Mouse (Mus musculus) E14TG2a.4 (cell line): ENCODE measurements around the gene Fam189a2.
A peak's percentile ranks its signal among the peaks of the same experiment; 100 is the strongest.

ENCODE experiments used
- H3K27me3 ChIP-seq: 2 replicates; pipeline ENCODE4 v1.6.1; 2014; ENCODE audit warnings: low read length, control low read depth; ENCODE audit not compliant: insufficient read depth
- H3K36me3 ChIP-seq: 2 replicates; pipeline ENCODE4 v1.6.1; 2014; ENCODE audit warnings: low read length, control low read depth; ENCODE audit not compliant: insufficient read depth
- H3K4me1 ChIP-seq: replicated peaks from 2 replicates; pipeline ENCODE4 v1.6.1; 2014; ENCODE audit warnings: low read depth, low read length, control low read depth
- H3K4me3 ChIP-seq: replicated peaks from 2 replicates; pipeline ENCODE4 v1.5.1; 2014; ENCODE audit warnings: mild to moderate bottlenecking, low read length
- H3K9me3 ChIP-seq: 2 replicates; pipeline ENCODE4 v1.6.1; 2014; ENCODE audit warnings: low read length, control low read depth
- CTCF ChIP-seq: conservative IDR thresholded peaks from 2 replicates; pipeline ENCODE4 v1.5.1; 2014; ENCODE audit warnings: low read length
- NANOG ChIP-seq: IDR thresholded peaks from 2 replicates; pipeline ENCODE4 v1.6.1; 2014; ENCODE audit warnings: borderline replicate concordance, low read length, mixed read lengths
- POU5F1 ChIP-seq: IDR thresholded peaks from 2 replicates; pipeline ENCODE4 v1.6.1; 2014; ENCODE audit warnings: low read length, borderline replicate concordance

The Fam189a2 gene

DNA sequence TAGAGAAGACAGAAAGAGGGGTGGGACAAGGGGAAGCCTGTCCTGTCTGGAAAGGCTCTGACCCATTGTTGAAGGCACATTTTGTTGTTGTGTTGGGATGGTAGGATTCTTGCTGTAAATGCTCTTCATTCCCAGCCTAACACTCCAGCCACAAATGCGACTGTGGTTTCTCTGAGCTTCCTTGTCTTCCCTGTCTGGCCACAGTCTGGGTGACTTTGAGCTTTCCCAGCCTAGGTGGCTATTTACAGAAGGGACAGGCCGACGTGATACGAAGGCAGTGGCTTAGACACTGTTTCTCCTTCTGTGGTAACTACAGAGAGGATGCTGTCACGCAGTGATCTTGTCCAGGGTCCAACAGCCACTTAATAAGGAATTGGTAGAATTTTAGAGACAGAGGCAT is 27.2 kb upstream of the Fam189a2 start:
- peaks cover 18% of the 10 kb centered on the region for H3K27me3 ChIP-seq
- no peaks in the 10 kb centered on the region for H3K4me1 ChIP-seq
- TF ChIP-seq POU5F1, result no peak
- no peak for TF ChIP-seq NANOG
- no peak overlapping the region for H3K4me3 ChIP-seq
- H3K9me3 ChIP-seq, result peaks cover 5% of the 10 kb centered on the region
- no peaks in the 10 kb centered on the region for H3K36me3 ChIP-seq

DNA sequence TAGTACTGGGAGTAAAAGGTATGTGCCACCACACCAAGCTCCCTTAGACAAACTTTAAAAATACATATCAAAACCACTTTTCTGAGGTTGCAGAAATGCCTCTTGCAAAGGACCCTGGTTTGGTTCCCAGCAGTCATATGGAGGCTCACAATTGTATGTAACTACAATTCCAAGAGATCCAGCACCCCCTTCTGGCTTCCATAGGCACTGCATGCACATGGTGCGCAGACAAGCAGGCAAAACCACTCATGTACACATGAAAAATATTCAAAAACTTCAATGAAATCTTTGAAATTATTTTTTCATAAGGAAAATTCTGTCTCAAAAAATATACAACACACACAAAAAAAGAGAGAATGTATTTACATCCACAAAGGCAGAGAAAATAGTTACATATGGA is 26.1 kb upstream of the Fam189a2 start:
- H3K4me3 ChIP-seq, result no peak overlapping the region
- TF ChIP-seq CTCF (peak; percentile 50), POU5F1 (no peak)
- no peaks in the 10 kb centered on the region for H3K4me1 ChIP-seq
- no peaks in the 10 kb centered on the region for H3K36me3 ChIP-seq
- peaks cover 12% of the 10 kb centered on the region for H3K9me3 ChIP-seq
- peaks cover 17% of the 10 kb centered on the region for H3K27me3 ChIP-seq

DNA sequence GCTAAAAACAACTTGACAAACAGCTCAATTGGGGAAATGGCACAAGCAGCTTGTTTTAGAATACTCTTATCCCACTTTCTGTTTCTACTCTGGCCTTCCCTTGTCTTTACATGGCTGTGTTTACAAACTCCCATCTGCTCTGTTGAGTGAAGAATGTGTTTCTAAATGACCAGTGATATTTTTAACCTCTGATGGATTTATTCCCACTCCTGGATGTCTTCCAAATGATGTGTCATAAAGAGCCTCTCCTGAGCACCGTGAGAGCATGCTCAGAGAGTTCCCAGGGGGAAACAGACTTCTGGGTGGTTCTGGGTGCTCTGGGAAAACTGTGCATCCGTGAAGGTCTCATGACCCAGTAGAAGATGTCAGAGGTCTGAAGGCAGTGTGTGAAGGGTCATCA is 24.1 kb upstream of the Fam189a2 start:
- H3K4me3 ChIP-seq, result no peak overlapping the region
- no peaks in the 10 kb centered on the region for H3K36me3 ChIP-seq
- H3K27me3 ChIP-seq, result peaks cover 13% of the 10 kb centered on the region
- H3K4me1 ChIP-seq, result no peaks in the 10 kb centered on the region
- TF ChIP-seq CTCF, result no peak
- TF ChIP-seq POU5F1, result no peak
- no peak for TF ChIP-seq NANOG
- peaks cover 12% of the 10 kb centered on the region for H3K9me3 ChIP-seq

DNA sequence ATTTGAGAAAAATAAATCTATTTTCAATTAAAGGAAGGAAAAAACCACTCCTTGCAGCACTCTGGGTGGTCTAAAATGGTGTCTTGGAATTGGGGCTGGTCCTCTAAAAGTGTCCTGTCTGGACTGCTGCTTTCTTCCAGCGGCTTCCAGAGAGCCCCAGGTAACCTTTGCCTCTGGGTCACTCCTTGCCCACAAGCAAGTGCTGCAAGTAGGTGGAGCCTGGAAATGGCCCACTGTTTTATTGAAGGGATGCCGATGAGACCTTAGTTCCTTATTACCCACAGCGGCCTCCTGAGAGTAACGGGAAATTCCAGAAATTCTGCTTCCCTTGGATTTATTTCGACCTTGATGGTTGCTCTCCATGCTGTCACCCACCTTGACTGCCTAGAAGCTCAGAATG is 23.4 kb upstream of the Fam189a2 start:
- Histone ChIP-seq H3K27me3 (peaks cover 13% of the 10 kb centered on the region), H3K9me3 (peaks cover 12% of the 10 kb centered on the region), H3K36me3 (no peaks in the 10 kb centered on the region), H3K4me3 (no peak overlapping the region), H3K4me1 (no peaks in the 10 kb centered on the region)
- TF ChIP-seq CTCF, result no peak
- no peak for TF ChIP-seq NANOG
- TF ChIP-seq POU5F1, result no peak

DNA sequence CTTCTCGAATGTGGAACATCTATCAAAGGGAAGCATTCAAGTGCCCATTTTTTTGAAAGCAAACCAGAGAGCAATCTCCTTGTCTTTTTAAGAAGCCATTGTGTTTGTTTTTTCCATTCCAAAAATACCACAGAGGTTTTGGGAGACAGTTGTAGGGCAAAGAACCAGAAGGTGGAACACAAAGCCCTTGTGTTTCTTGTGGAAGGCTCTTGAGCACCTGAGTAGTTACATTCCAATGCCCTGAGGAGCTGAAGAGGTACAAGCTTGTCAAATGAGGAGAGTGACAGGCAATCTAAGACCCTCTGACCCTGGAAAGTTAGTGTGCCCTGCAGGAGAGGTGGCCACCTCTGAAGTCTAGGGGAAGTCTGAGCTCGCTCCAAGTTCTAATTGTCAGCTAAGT is 19.7 kb upstream of the Fam189a2 start:
- H3K9me3 ChIP-seq, result peaks cover 7% of the 10 kb centered on the region; the same call in 1 of the 2 replicates
- no peaks in the 10 kb centered on the region for H3K36me3 ChIP-seq
- TF ChIP-seq POU5F1 (no peak), CTCF (no peak), NANOG (no peak)
- no peaks in the 10 kb centered on the region for H3K4me1 ChIP-seq
- H3K4me3 ChIP-seq, result no peak overlapping the region
- H3K27me3 ChIP-seq, result peaks cover 19% of the 10 kb centered on the region

DNA sequence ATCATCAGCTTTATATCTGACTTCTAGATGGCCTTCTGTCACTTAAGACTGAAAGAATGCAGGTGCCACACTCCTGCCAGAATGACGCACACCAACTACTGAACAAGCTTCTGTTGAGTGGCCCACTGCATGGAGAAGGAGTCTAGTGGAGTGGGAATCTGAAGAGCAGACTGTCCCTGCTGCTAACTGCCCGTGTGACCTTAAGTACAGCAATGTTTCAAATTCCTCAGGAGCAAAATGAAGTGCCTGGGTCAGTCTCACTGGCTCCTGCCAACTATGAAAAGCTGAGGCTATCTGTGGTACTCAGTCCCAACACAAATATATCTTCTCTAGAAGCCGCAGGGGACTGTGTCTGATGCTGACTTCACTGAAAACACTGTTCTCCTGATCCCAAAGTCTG is 18.5 kb upstream of the Fam189a2 start:
- peaks cover 19% of the 10 kb centered on the region for H3K27me3 ChIP-seq
- H3K36me3 ChIP-seq, result no peaks in the 10 kb centered on the region
- H3K9me3 ChIP-seq, result peaks cover 7% of the 10 kb centered on the region; the same call in 1 of the 2 replicates
- no peak overlapping the region for H3K4me3 ChIP-seq
- no peak for TF ChIP-seq NANOG
- no peak for TF ChIP-seq POU5F1
- no peak for TF ChIP-seq CTCF
- no peaks in the 10 kb centered on the region for H3K4me1 ChIP-seq

DNA sequence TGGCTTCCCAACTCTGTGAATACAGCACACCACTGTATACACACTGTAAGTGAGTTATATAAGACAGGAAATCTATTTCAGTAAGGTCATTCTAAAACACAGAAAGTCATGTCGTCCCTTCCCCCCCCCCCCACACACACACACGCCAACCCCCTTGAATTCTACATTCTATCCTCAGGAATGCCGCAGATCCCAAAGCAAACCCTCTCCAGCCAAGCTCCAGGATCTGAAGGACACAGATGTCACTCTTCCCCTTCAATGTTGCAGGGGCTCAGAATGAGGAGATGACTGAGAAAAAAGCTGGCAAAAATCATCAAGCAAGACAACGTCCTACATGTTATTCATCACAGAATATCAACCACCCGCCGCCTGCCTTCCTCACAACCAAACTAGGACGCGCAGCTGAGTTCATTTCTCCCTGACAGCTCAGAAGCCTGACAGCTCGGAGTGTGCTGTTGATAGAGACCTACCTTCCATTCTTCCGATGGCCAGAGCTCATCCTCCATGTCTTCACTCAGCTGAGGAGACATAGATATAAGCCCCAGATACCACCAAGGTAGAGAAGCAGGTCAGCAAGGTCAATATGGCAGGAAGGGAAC is 15.7 kb upstream of the Fam189a2 start:
- Histone ChIP-seq H3K9me3 (no peaks in the 10 kb centered on the region), H3K4me1 (no peaks in the 10 kb centered on the region), H3K4me3 (no peak overlapping the region), H3K36me3 (no peaks in the 10 kb centered on the region), H3K27me3 (0 out of 2 replicates have a peak, but pooled peaks cover 12% of the 10 kb centered on the region)
- TF ChIP-seq POU5F1 (no peak), CTCF (no peak), NANOG (no peak)

DNA sequence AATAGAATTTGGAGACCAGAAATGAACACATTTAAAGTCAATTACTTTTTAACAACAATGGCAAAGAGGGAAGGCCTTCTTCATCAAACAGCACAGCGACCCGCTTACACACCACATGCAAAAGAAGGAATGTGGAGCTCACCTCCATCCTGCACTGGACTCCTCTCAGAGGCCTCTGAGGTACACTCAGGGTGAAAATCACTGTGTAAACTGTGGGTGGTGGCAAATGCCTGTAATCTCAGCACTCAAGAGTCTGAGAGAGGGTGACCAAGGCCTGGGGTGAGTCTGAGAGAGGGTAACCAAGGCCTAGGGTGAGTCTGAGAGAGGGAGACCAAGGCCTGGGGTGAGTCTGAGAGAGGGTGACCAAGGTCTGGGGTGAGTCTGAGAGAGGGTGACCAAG is 11.6 kb upstream of the Fam189a2 start:
- Histone ChIP-seq H3K4me3 (no peak overlapping the region), H3K9me3 (no peaks in the 10 kb centered on the region), H3K27me3 (0 out of 2 replicates have a peak, but pooled peaks cover 6% of the 10 kb centered on the region), H3K4me1 (peaks cover 9% of the 10 kb centered on the region), H3K36me3 (no peaks in the 10 kb centered on the region)
- no peak for TF ChIP-seq NANOG
- no peak for TF ChIP-seq POU5F1
- no peak for TF ChIP-seq CTCF

DNA sequence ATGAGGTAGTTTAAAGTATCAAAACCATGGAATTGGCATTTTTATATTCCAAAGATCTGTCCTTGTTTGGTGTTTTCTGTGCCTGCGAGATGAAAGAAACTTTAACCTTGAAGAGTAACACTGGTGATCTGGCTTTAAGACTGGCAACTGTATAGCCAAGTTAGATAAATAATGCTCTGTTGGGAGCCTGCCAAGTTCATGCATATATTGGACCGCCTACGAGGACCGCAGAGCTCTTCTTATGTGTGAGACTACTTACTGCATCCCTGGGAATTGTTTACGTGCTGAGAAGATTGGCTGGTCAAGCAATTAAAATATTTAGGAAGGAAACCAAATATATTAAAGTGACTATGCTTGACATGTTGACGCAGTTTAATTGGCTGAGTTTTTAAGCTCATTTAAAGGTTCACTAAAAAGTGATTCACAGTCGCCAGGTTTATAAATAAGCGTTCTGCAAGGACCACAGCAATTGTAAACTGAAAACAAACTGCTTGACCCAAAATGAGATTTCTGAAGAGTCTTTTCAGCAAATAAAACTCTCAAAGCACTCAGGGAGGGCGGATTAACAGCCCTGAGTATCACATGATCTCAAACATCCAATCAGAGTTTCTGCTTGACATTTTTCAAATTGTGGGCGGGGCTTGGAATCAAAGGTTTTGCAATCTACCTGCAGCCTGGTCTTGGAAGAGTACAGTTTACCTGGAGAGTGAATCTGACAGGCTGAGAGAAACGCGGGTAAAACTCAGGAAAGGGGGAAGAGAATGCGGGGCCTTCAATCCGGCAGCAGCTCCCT is 8.4 kb upstream of the Fam189a2 start:
- no peaks in the 10 kb centered on the region for H3K9me3 ChIP-seq
- peaks cover 19% of the 10 kb centered on the region for H3K4me1 ChIP-seq
- H3K4me3 ChIP-seq, result no peak overlapping the region
- H3K36me3 ChIP-seq, result no peaks in the 10 kb centered on the region
- TF ChIP-seq CTCF (no peak), NANOG (no peak), POU5F1 (no peak)
- H3K27me3 ChIP-seq, result peaks cover 4% of the 10 kb centered on the region; the same call in 1 of the 2 replicates
